Mouse (Mus musculus) CH12.LX (cell line): Measurements from ENCODE around the gene Cbx2. TPM values are rescaled to one million over a fixed set of nuclear protein-coding genes. Genes with fewer than 3 reads are reported as not detected.

Source experiments
- DNase-seq: peaks from one replicate; pipeline ENCODE4 v3.0.0-alpha.2; 2013; ENCODE audit errors: extremely low read depth
- H3K27ac ChIP-seq: 2 replicates; pipeline ENCODE4 v1.5.1; 2012; ENCODE audit warnings: low read depth, mild to moderate bottlenecking, control low read depth, moderate library complexity; ENCODE audit not compliant: insufficient read depth
- H3K27me3 ChIP-seq: replicated peaks from 2 replicates; pipeline ENCODE3; 2012; ENCODE audit warnings: inconsistent platforms
- H3K36me3 ChIP-seq, 2 experiments: replicated peaks in 1 of 2; 2 replicates each; pipeline versions ENCODE3 to v1.6.1; 2012; ENCODE audit warnings: inconsistent platforms in 1 of 2, low read length in 1 of 2, mild to moderate bottlenecking in 1 of 2, mixed read lengths in 1 of 2, moderate library complexity in 1 of 2; ENCODE audit not compliant: control insufficient read depth in 1 of 2, insufficient read depth in 1 of 2
- H3K4me1 ChIP-seq, 2 experiments: 2 replicates each; pipeline ENCODE4 v1.6.1; 2012; ENCODE audit warnings: inconsistent platforms in 1 of 2, moderate library complexity in 1 of 2; ENCODE audit not compliant: insufficient read depth in 2 of 2, control insufficient read depth in 1 of 2
- H3K4me2 ChIP-seq: 2 replicates; pipeline ENCODE4 v1.6.1; 2012; ENCODE audit warnings: low read depth, mild to moderate bottlenecking, control low read depth; ENCODE audit not compliant: poor library complexity, insufficient read depth, severe bottlenecking
- H3K4me3 ChIP-seq, 3 experiments: fragments of 150-350 bp in 1 of 3; sonication (generic) in 1 of 3; replicated peaks in 1 of 3; 2 replicates each; pipeline versions ENCODE3 to v1.5.1; 2011 to 2012; ENCODE audit warnings: low read depth in 2 of 3, low read length in 2 of 3, mild to moderate bottlenecking in 2 of 3, moderate library complexity in 2 of 3, control low read depth in 1 of 3, improper control_type of control experiment in 1 of 3, inconsistent platforms in 1 of 3, mixed read lengths in 1 of 3; ENCODE audit not compliant: poor library complexity in 1 of 3
- H3K79me2 ChIP-seq: replicated peaks from 2 replicates; pipeline ENCODE4 v1.6.1; 2012; ENCODE audit warnings: mild to moderate bottlenecking, moderate library complexity; ENCODE audit not compliant: control insufficient read depth, poor library complexity, insufficient read depth, severe bottlenecking; ENCODE audit errors: extremely low read depth
- H3K9ac ChIP-seq: 2 replicates; pipeline ENCODE4 v1.6.1; 2012; ENCODE audit warnings: low read depth, mild to moderate bottlenecking, control low read depth, moderate library complexity; ENCODE audit not compliant: insufficient read depth
- H3K9me3 ChIP-seq: replicated peaks from 2 replicates; pipeline ENCODE3; 2012; ENCODE audit warnings: low read length, inconsistent platforms, mixed read lengths
- CHD1 ChIP-seq: IDR thresholded peaks from 2 replicates; pipeline ENCODE4 v1.6.1; 2012; ENCODE audit warnings: low read depth, low read length, improper control_type of control experiment, inconsistent platforms
- CHD2 ChIP-seq: IDR thresholded peaks from 2 replicates; pipeline ENCODE4 v1.6.1; 2011; ENCODE audit warnings: low read length, improper control_type of control experiment
- KAT2A ChIP-seq: IDR thresholded peaks from 2 replicates; pipeline ENCODE4 v1.6.1; 2012; ENCODE audit warnings: low read length, improper control_type of control experiment, inconsistent platforms; ENCODE audit not compliant: insufficient replicate concordance
- MAX ChIP-seq: IDR thresholded peaks from 2 replicates; pipeline ENCODE4 v1.6.1; 2011; ENCODE audit warnings: low read length, improper control_type of control experiment
- MXI1 ChIP-seq: IDR thresholded peaks from 2 replicates; pipeline ENCODE4 v1.6.1; 2011; ENCODE audit warnings: mild to moderate bottlenecking, low read depth, low read length, improper control_type of control experiment
- PAX5 ChIP-seq: IDR thresholded peaks from 2 replicates; pipeline ENCODE4 v1.6.1; 2012; ENCODE audit warnings: low read length, inconsistent platforms, mixed read lengths
- POLR2AphosphoS2 ChIP-seq: IDR thresholded peaks from 2 replicates; pipeline ENCODE4 v1.6.1; 2011; ENCODE audit warnings: low read depth, low read length, improper control_type of control experiment
- RAD21 ChIP-seq: IDR thresholded peaks from 2 replicates; pipeline ENCODE4 v1.6.1; 2011; ENCODE audit warnings: low read depth, mild to moderate bottlenecking, low read length, improper control_type of control experiment, moderate library complexity
- SMC3 ChIP-seq: IDR thresholded peaks from 2 replicates; pipeline ENCODE4 v1.6.1; 2011; ENCODE audit warnings: low read depth, low read length, improper control_type of control experiment
- TCF12 ChIP-seq: IDR thresholded peaks from 2 replicates; pipeline ENCODE4 v1.6.1; 2014; ENCODE audit warnings: low read depth, mild to moderate bottlenecking, inconsistent platforms, low read length, improper control_type of control experiment
- UBTF ChIP-seq: IDR thresholded peaks from 2 replicates; pipeline ENCODE4 v1.6.1; 2012; ENCODE audit warnings: low read depth, mild to moderate bottlenecking, inconsistent platforms, low read length, improper control_type of control experiment, moderate library complexity
- USF2 ChIP-seq: conservative IDR thresholded peaks from 2 replicates; pipeline ENCODE4 v1.6.1; 2011; ENCODE audit warnings: low read depth, low read length, improper control_type of control experiment
- ZMIZ1 ChIP-seq: IDR thresholded peaks from 2 replicates; pipeline ENCODE4 v1.6.1; 2012; ENCODE audit warnings: low read depth, mild to moderate bottlenecking, inconsistent platforms, low read length, improper control_type of control experiment
- ZNF384 ChIP-seq: IDR thresholded peaks from 2 replicates; pipeline ENCODE4 v1.6.1; 2012; ENCODE audit warnings: low read depth, low read length, improper control_type of control experiment, inconsistent platforms
- dilution Hi-C: fragments of 300-500 bp; cut with MboI; formaldehyde crosslinking; loops from 2 replicates; pipeline ENCODE4 v1.14.3; 2020; ENCODE audit warnings: low sequenced_read_pairs; ENCODE audit not compliant: extremely low pct_unique_long_range_greater_than_20kb, extremely low pct_ligation_motif_present
- in situ Hi-C: fragments of 300-500 bp; cut with MboI; formaldehyde crosslinking; loops from 3 replicates; pipeline ENCODE4 v1.14.3; 2019; ENCODE audit warnings: low sequenced_read_pairs, low pct_ligation_motif_present, low pct_unique_long_range_greater_than_20kb, mixed read lengths
- polyA plus RNA-seq: library from polyadenylated mRNA; unstranded; fragments of >175 nt; gene quantifications from 2 replicates; pipeline ENCODE4 v1.2.1, GENCODE M21; 2012; ENCODE audit warnings: low read depth; ENCODE audit not compliant: insufficient read length
- total RNA-seq, 2 experiments: library from RNA; depleted of rRNA; stranded (reverse); fragments of 300-350 nt in 1 of 2; fragments of >200 nt in 1 of 2; gene quantifications; 2 replicates each; pipeline ENCODE4 v1.2.3; 2012 to 2014

Cbx2 gene
- total and polyA plus RNA-seq, 3 experiments: 2.8 to 15.5 (median 3.9) TPM

DNA sequence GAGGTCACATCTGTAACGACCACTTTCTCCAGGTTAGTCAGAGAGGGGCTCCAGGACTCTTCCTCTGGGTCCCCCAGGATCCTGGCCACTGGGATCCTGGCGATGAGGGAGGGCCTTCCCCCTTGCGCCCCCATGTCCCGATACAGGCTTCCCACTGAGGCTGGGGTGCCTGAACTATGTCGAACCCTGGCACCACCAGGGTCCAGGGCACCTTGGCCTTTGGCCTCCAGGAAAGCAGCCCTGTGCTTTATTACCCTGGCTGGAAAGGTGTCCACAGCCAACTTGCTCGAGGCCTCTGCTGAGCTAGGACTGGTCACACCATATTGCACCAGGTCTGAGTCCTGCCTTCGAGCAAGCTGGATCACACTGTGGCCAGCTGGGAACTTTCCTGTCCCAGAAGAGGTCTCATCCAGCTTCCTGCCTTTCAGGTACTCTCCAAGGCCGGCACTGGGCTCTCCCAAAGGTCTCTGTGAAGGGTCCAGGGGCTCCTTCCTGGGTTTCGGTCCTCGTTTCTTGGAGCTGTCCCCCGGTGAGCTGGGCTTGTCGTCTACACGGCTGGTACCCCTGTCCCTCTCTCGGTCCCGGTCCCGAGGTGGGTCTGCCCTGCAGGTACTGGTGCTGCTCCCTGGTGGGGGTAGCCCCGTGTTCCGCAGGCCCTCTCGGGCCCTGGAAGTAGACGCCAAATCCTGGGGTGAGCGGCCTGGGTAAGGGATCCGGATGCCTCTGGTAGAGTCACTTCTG lies 16.2 kb downstream of the Cbx2 start:
- in situ Hi-C loops: no loop called here
- Histone ChIP-seq H3K36me3 (peaks cover 15 to 27% of the 10 kb centered on the region in 2 experiments), H3K27me3 (peaks cover 29% of the 10 kb centered on the region), H3K9ac (no peak overlapping the region), H3K27ac (no peak overlapping the region), H3K4me1 (peaks cover 6 to 49% of the 10 kb centered on the region in 2 experiments), H3K4me3 (no peak overlapping the region), H3K9me3 (peaks cover 6% of the 10 kb centered on the region), H3K4me2 (no peak overlapping the region), H3K79me2 (no peaks in the 10 kb centered on the region; the same call in none of the 2 replicates)
- TF ChIP-seq POLR2AphosphoS2 (no peak), MAX (no peak), ZNF384 (no peak), UBTF (no peak), PAX5 (no peak), TCF12 (no peak), ZMIZ1 (no peak), RAD21 (no peak), SMC3 (no peak), USF2 (no peak)
- DNase-seq: no peak
- dilution Hi-C loops: no loop called here

DNA sequence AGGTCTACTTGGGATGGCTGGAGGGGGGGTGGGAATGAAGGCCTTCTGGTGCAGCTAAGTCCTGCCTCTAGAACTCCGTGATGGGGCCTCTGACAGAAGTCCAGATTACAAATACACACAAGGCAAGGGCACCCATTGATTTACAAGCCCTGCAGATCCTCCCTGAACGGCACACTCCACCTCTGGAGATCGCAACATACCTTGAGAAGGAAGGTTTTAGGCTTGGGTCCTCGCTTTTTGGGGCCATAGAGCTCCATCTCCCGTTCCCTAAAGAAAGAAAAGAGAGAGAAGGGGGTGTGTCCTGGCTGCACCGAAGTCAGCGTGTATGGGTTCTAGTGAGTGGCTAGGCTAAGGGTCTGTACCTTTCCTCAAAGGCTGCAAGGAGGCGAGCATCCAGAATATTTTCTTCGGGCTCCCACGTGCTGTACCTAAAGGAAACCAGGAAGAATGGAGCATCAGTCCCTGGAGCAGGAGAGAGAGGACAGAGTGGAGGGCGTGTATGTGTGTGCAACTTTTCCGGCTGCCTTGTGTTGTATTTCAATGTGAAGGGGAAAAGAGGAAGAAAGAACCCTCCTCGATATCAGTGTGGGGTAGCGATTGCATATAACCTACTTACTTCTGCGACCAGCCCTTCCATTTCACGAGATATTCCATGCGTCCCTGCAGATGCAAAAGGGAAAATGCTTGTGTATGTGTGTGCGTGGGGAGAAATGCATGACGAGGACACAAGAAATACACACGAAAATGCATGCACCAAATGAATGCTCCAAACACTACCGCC lies 17.2 kb downstream of the Cbx2 start:
- no peak for DNase-seq
- dilution Hi-C loops: no loop called here
- in situ Hi-C loops: no loop called here
- Histone ChIP-seq H3K4me2 (peak overlapping the region; percentile 68), H3K27me3 (peaks cover 38% of the 10 kb centered on the region), H3K79me2 (no peaks in the 10 kb centered on the region; the same call in none of the 2 replicates), H3K9ac (peak overlapping the region; percentile 94), H3K4me1 (peaks cover 4 to 40% of the 10 kb centered on the region in 2 experiments; a peak in 3 of 4 replicates)
- no peak for TF ChIP-seq KAT2A
- TF ChIP-seq CHD2: no peak
- TF ChIP-seq MXI1: peak; percentile 6; the same call in 1 of the 2 replicates
- no peak for TF ChIP-seq CHD1
- TF ChIP-seq, all 38 proteins: peak for 1
- peak overlapping the region; percentile 43; the same call in 1 of the 2 replicates for H3K27ac ChIP-seq
- peaks cover 6% of the 10 kb centered on the region for H3K9me3 ChIP-seq
- peak overlapping the region; percentile 66 to 80 (median 77) for H3K4me3 ChIP-seq
- H3K36me3 ChIP-seq: peaks cover 15 to 27% of the 10 kb centered on the region in 2 experiments
